Mouse (Mus musculus): Measurements from ENCODE around the gene Mplkip. TPM values are rescaled to one million over a fixed set of nuclear protein-coding genes. Genes with fewer than 3 reads are reported as not detected.

Gene Mplkip
- polyA plus RNA-seq (2015; fragmentation: Nextera tagmentation; extraction: Ambion mirVana) = 17.4 and 18.2 TPM in 2 replicates

GRCm38 (mm10) chr13:17694911-17695699, at the start of gene Mplkip, which contains the start of gene Sugct:
TSS of gene Mplkip (plus strand) at chr13:17695192.
TSS of gene Sugct (minus strand) at chr13:17695553.
- H3K4me2 ChIP-seq (ENCODE audit: low read depth, low read length) = peak within 1 kb of the TSS; percentile 73
- peaks cover 12% of the 10 kb centered on the region for H3K4me1 ChIP-seq (ENCODE audit: insufficient read depth)
- peak; percentile 96 for ATAC-seq
- peak within 1 kb of the TSS; percentile 99 for H3K9ac ChIP-seq (replicated peaks)
- TF ChIP-seq CTCF (IDR thresholded peaks at IDR 0.05; ENCODE audit: low read depth) = no peak
- TF ChIP-seq EP300 (IDR thresholded peaks at IDR 0.05; ENCODE audit: low read depth) = peak; percentile 84
- under 1% methylated on average over 64 of the region's 66 CpGs for WGBS (ENCODE audit: insufficient replicate concordance)
- H3K4me3 ChIP-seq (ENCODE audit: low read depth, low read length) = peak within 1 kb of the TSS; percentile 95
- no peaks in the 10 kb centered on the region for H3K27me3 ChIP-seq (ENCODE audit: insufficient read depth, low read length)
- H3K9me3 ChIP-seq (ENCODE audit: low read length) = no peaks in the 10 kb centered on the region
- peak; percentile 100 for DNase-seq
- no peaks in the 10 kb centered on the region for H3K36me3 ChIP-seq (replicated peaks; ENCODE audit: insufficient read depth, low read length)
- H3K27ac ChIP-seq (ENCODE audit: low read depth) = peak within 1 kb of the TSS; percentile 100

- Histone ChIP-seq H3K27me3 (ENCODE audit: insufficient read depth, low read length) (no peaks in the 10 kb centered on the region), H3K27ac (ENCODE audit: low read depth) (no peak overlapping the region), H3K4me3 (ENCODE audit: low read depth, low read length) (no peak overlapping the region), H3K36me3 (replicated peaks; ENCODE audit: insufficient read depth, low read length) (no peaks in the 10 kb centered on the region), H3K9me3 (ENCODE audit: low read length) (no peaks in the 10 kb centered on the region), H3K4me1 (ENCODE audit: insufficient read depth) (no peaks in the 10 kb centered on the region), H3K4me2 (ENCODE audit: low read depth, low read length) (no peak overlapping the region), H3K9ac (replicated peaks) (no peak overlapping the region)
- no peak for TF ChIP-seq EP300 (IDR thresholded peaks at IDR 0.05; ENCODE audit: low read depth)
- no peak for TF ChIP-seq CTCF (IDR thresholded peaks at IDR 0.05; ENCODE audit: low read depth)
- WGBS (ENCODE audit: insufficient replicate concordance) = 81% methylated on average over 1 of the region's 1 CpGs
- ATAC-seq = no peak
- DNase-seq = no peak
These were observed 27.6 kb upstream of the Mplkip start for GRCm38 (mm10) chr13:17667380-17667779.

GRCm38 (mm10) chr13:17671122-17671521, 23.9 kb upstream of the Mplkip start:
- Histone ChIP-seq H3K4me1 (ENCODE audit: insufficient read depth) (no peaks in the 10 kb centered on the region), H3K4me3 (ENCODE audit: low read depth, low read length) (no peak overlapping the region), H3K36me3 (replicated peaks; ENCODE audit: insufficient read depth, low read length) (no peaks in the 10 kb centered on the region), H3K27me3 (ENCODE audit: insufficient read depth, low read length) (no peaks in the 10 kb centered on the region), H3K9ac (replicated peaks) (no peak overlapping the region), H3K4me2 (ENCODE audit: low read depth, low read length) (no peak overlapping the region), H3K9me3 (ENCODE audit: low read length) (no peaks in the 10 kb centered on the region), H3K27ac (ENCODE audit: low read depth) (no peak overlapping the region)
- ATAC-seq (no peak), DNase-seq (no peak)
- no peak for TF ChIP-seq CTCF (IDR thresholded peaks at IDR 0.05; ENCODE audit: low read depth)
- no peak for TF ChIP-seq EP300 (IDR thresholded peaks at IDR 0.05; ENCODE audit: low read depth)
- WGBS (ENCODE audit: insufficient replicate concordance) = 40% methylated on average over 1 of the region's 1 CpGs

DNA sequence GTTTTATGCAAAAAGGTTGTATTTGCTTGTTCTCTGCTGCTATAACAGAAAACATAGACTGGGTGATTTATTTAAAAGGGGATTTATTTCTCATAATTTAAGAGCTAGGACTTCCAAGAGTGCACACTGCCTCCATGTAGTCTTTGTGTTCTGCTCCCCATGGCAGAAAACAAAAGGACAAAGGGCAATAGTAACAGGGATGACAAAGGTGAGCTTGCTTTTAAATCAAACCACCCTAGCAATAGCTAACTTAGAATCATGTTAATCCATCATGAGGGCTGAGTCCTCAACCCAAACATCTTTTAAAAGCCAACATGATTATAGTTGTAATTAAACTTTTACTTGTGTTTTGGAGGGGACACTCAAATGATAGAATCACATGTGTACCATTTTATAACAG, 5.5 kb upstream of the Mplkip start:
- H3K27ac ChIP-seq (ENCODE audit: low read depth) = no peak overlapping the region
- H3K9me3 ChIP-seq (ENCODE audit: low read length) = no peaks in the 10 kb centered on the region
- H3K9ac ChIP-seq (replicated peaks) = no peak overlapping the region
- no peak overlapping the region for H3K4me3 ChIP-seq (ENCODE audit: low read depth, low read length)
- no peak overlapping the region for H3K4me2 ChIP-seq (ENCODE audit: low read depth, low read length)
- DNase-seq (no peak), ATAC-seq (no peak)
- H3K27me3 ChIP-seq (ENCODE audit: insufficient read depth, low read length) = no peaks in the 10 kb centered on the region
- peaks cover 8% of the 10 kb centered on the region for H3K4me1 ChIP-seq (ENCODE audit: insufficient read depth)
- H3K36me3 ChIP-seq (replicated peaks; ENCODE audit: insufficient read depth, low read length) = no peaks in the 10 kb centered on the region
- no peak for TF ChIP-seq CTCF (IDR thresholded peaks at IDR 0.05; ENCODE audit: low read depth)
- TF ChIP-seq EP300 (IDR thresholded peaks at IDR 0.05; ENCODE audit: low read depth) = no peak

- Histone ChIP-seq H3K4me2 (ENCODE audit: low read depth, low read length) (no peak overlapping the region), H3K27me3 (ENCODE audit: insufficient read depth, low read length) (no peaks in the 10 kb centered on the region), H3K9ac (replicated peaks) (no peak overlapping the region), H3K4me3 (ENCODE audit: low read depth, low read length) (no peak overlapping the region), H3K9me3 (ENCODE audit: low read length) (no peaks in the 10 kb centered on the region), H3K4me1 (ENCODE audit: insufficient read depth) (peaks cover 8% of the 10 kb centered on the region), H3K27ac (ENCODE audit: low read depth) (no peak overlapping the region), H3K36me3 (replicated peaks; ENCODE audit: insufficient read depth, low read length) (no peaks in the 10 kb centered on the region)
- DNase-seq (no peak), ATAC-seq (no peak)
- TF ChIP-seq EP300 (IDR thresholded peaks at IDR 0.05; ENCODE audit: low read depth) (no peak), CTCF (IDR thresholded peaks at IDR 0.05; ENCODE audit: low read depth) (no peak)
These were observed 4.3 kb upstream of the Mplkip start for GRCm38 (mm10) chr13:17690686-17691085.

GRCm38 (mm10) chr13:17691436-17691835, 3.6 kb upstream of the Mplkip start:
- H3K4me1 ChIP-seq (ENCODE audit: insufficient read depth) = peaks cover 8% of the 10 kb centered on the region
- no peaks in the 10 kb centered on the region for H3K9me3 ChIP-seq (ENCODE audit: low read length)
- no peak for ATAC-seq
- DNase-seq = no peak
- no peak overlapping the region for H3K9ac ChIP-seq (replicated peaks)
- 57% methylated on average over 1 of the region's 1 CpGs for WGBS (ENCODE audit: insufficient replicate concordance)
- H3K4me2 ChIP-seq (ENCODE audit: low read depth, low read length) = no peak overlapping the region
- H3K4me3 ChIP-seq (ENCODE audit: low read depth, low read length) = no peak overlapping the region
- H3K27ac ChIP-seq (ENCODE audit: low read depth) = peak overlapping the region; percentile 56
- no peaks in the 10 kb centered on the region for H3K27me3 ChIP-seq (ENCODE audit: insufficient read depth, low read length)
- no peak for TF ChIP-seq CTCF (IDR thresholded peaks at IDR 0.05; ENCODE audit: low read depth)
- TF ChIP-seq EP300 (IDR thresholded peaks at IDR 0.05; ENCODE audit: low read depth) = no peak
- no peaks in the 10 kb centered on the region for H3K36me3 ChIP-seq (replicated peaks; ENCODE audit: insufficient read depth, low read length)

Data from liver, postnatal 0 days (tissue).